Mouse (Mus musculus) heart, embryonic 15.5 days (tissue): ENCODE data around the gene Anapc15-ps. TPM values are rescaled to one million over a fixed set of nuclear protein-coding genes. Genes with fewer than 3 reads are reported as not detected.

Experiments used
- ATAC-seq: fragments of 200-750 bp; cut with Nextera tagmentation; replicated peaks from 2 replicates; pipeline ENCODE4 v1.8.0; 2017; ENCODE audit warnings: low read depth, moderate TSS enrichment; ENCODE audit not compliant: insufficient number of reproducible peaks, insufficient read depth, low FRiP score
- H3K27ac ChIP-seq: fragments of 300-500 bp; sonication (generic); 2 replicates; pipeline ENCODE4 v1.5.1; 2015; ENCODE audit warnings: mild to moderate bottlenecking, inconsistent platforms
- H3K27me3 ChIP-seq: fragments of 300-500 bp; sonication (generic); 2 replicates; pipeline ENCODE4 v1.6.1; 2015; ENCODE audit warnings: inconsistent platforms
- H3K36me3 ChIP-seq: fragments of 300-500 bp; sonication (generic); 2 replicates; pipeline ENCODE4 v1.6.1; 2015; ENCODE audit warnings: mild to moderate bottlenecking, inconsistent platforms
- H3K4me1 ChIP-seq: fragments of 300-500 bp; sonication (generic); replicated peaks from 2 replicates; pipeline ENCODE4 v1.6.1; 2015; ENCODE audit warnings: inconsistent platforms
- H3K4me2 ChIP-seq: fragments of 300-500 bp; sonication (generic); 2 replicates; pipeline ENCODE4 v1.6.1; 2015; ENCODE audit warnings: inconsistent platforms, mild to moderate bottlenecking, moderate library complexity
- H3K4me3 ChIP-seq: fragments of 300-500 bp; sonication (generic); 2 replicates; pipeline ENCODE4 v1.5.1; 2015; ENCODE audit warnings: mild to moderate bottlenecking, inconsistent platforms
- H3K9ac ChIP-seq: fragments of 300-500 bp; sonication (generic); 2 replicates; pipeline ENCODE4 v1.6.1; 2015; ENCODE audit warnings: mild to moderate bottlenecking, inconsistent platforms
- H3K9me3 ChIP-seq: fragments of 300-500 bp; sonication (generic); replicated peaks from 2 replicates; pipeline ENCODE4 v1.6.1; 2016; ENCODE audit warnings: inconsistent platforms
- WGBS: fragments of 180-500 bp; shearing (Covaris S2); methylation state at CpG from one replicate; pipeline ENCODE4 v1.1.7; 2015; ENCODE audit warnings: mixed read lengths; 5-methylcytosine and 5-hydroxymethylcytosine counted together
- polyA plus RNA-seq: library from polyadenylated mRNA; unstranded; fragments of >200 nt; fragmentation: Nextera tagmentation; extraction: Ambion mirVana; gene quantifications from 2 replicates; pipeline ENCODE4 v1.2.1, GENCODE M21; 2015

Anapc15-ps gene
- polyA plus RNA-seq, 1 experiment from 2014 or later = not detected

DNA sequence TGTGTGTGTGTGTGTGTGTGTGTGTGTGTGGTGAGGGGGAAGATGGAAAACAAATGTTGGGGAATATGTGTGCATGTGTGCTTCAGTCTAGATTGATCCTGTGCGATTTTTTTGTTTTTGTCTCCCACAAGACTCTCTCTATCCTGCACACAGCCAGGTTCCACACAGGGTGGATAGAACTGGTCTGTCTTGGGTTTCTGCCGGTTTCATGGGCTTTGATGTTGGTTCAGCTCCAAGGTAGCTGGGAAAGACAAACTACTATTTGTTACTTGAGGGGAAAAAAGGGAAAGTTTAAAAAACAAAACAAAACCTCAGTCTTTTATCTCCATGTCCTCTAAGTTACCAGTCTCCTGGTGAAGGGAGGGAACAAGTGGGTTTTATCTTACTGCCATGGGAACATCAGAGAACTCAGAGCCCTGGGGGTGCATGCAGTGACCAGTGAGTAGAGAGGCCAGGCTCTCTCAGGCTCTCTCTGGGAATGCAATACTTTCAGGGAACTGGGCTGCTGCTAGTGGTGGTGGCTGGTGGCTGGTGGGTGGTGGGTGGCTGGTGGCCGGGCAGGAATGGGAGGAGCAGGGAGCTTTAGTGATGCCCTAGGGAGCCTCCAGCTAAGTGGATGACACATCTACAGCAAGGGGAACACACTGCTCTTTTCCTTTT is 5.8 kb downstream of the Anapc15-ps start:
- H3K27me3 ChIP-seq = no peaks in the 10 kb centered on the region
- no peaks in the 10 kb centered on the region for H3K9me3 ChIP-seq
- no peak overlapping the region for H3K4me2 ChIP-seq
- no peak overlapping the region for H3K4me3 ChIP-seq
- no peak for ATAC-seq
- H3K4me1 ChIP-seq = no peaks in the 10 kb centered on the region
- H3K36me3 ChIP-seq = no peaks in the 10 kb centered on the region
- H3K9ac ChIP-seq = no peak overlapping the region
- 63% methylated on average over 3 of the region's 3 CpGs for WGBS
- no peak overlapping the region for H3K27ac ChIP-seq

- Histone ChIP-seq H3K27me3 (no peaks in the 10 kb centered on the region), H3K9me3 (no peaks in the 10 kb centered on the region), H3K27ac (no peak overlapping the region), H3K36me3 (no peaks in the 10 kb centered on the region), H3K4me3 (no peak overlapping the region), H3K9ac (no peak overlapping the region), H3K4me1 (no peaks in the 10 kb centered on the region), H3K4me2 (no peak overlapping the region)
- ATAC-seq = no peak
- WGBS = 67% methylated on average over 2 of the region's 2 CpGs
Measured at GRCm38 (mm10) chr10:95666791-95667190, 6.5 kb downstream of the Anapc15-ps start.

DNA sequence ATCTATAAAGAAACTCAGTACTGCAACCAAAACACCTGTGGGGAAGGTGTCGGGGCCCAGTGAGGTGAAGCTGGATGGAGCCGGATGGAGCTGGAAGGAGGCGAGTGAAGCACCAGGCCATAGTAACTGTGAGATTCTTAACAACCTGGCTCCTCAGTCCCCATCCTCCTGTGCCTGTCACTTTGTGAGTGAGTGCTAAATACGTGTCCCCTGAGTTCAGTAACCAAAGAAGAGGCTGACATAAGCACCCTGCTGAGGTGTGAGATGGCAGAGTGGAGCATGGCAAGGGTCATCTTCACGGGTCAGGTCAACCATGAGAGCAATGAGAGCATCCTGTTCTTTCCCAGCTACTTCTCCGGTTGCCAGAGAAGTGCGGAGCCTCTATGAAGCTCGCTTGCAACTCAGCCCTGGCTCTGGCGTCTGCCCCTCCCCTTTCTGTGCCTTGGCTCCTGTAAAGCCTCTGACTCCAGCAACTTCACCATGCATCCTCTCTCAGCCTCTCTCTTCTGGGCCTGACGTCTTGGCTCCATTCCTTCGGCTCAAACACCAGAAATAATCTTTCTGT is 7.7 kb downstream of the Anapc15-ps start:
- no peak overlapping the region for H3K4me2 ChIP-seq
- no peak for ATAC-seq
- no peaks in the 10 kb centered on the region for H3K36me3 ChIP-seq
- no peaks in the 10 kb centered on the region for H3K9me3 ChIP-seq
- H3K9ac ChIP-seq = no peak overlapping the region
- no peak overlapping the region for H3K27ac ChIP-seq
- H3K4me1 ChIP-seq = no peaks in the 10 kb centered on the region
- 40% methylated on average over 11 of the region's 11 CpGs for WGBS
- no peak overlapping the region for H3K4me3 ChIP-seq
- H3K27me3 ChIP-seq = no peaks in the 10 kb centered on the region

- Histone ChIP-seq H3K4me1 (no peaks in the 10 kb centered on the region), H3K36me3 (no peaks in the 10 kb centered on the region), H3K9me3 (no peaks in the 10 kb centered on the region), H3K27me3 (no peaks in the 10 kb centered on the region), H3K4me2 (no peak overlapping the region), H3K27ac (no peak overlapping the region), H3K9ac (no peak overlapping the region), H3K4me3 (no peak overlapping the region)
- 70% methylated on average over 3 of the region's 3 CpGs for WGBS
- ATAC-seq = no peak
Measured at GRCm38 (mm10) chr10:95664613-95665012, 8.6 kb downstream of the Anapc15-ps start.

- no peak overlapping the region for H3K27ac ChIP-seq
- WGBS = 58% methylated on average over 6 of the region's 6 CpGs
Measured at GRCm38 (mm10) chr10:95660356-95660755, 12.9 kb downstream of the Anapc15-ps start.

GRCm38 (mm10) chr10:95659471-95660150 is 13.6 kb downstream of the Anapc15-ps start:
- Histone ChIP-seq H3K36me3 (no peaks in the 10 kb centered on the region), H3K4me2 (no peak overlapping the region), H3K9me3 (no peaks in the 10 kb centered on the region), H3K27ac (peak overlapping the region; percentile 42; the same call in 1 of the 2 replicates), H3K27me3 (no peaks in the 10 kb centered on the region), H3K4me1 (no peaks in the 10 kb centered on the region), H3K4me3 (no peak overlapping the region), H3K9ac (no peak overlapping the region)
- WGBS = 68% methylated on average over 8 of the region's 8 CpGs
- ATAC-seq = no peak

More at GRCm38 (mm10) chr10:95660356-95660755, 12.9 kb downstream of the Anapc15-ps start:
- H3K9ac ChIP-seq = no peak overlapping the region
- no peaks in the 10 kb centered on the region for H3K36me3 ChIP-seq
- no peaks in the 10 kb centered on the region for H3K9me3 ChIP-seq
- no peak overlapping the region for H3K4me3 ChIP-seq
- no peak overlapping the region for H3K4me2 ChIP-seq
- H3K4me1 ChIP-seq = no peaks in the 10 kb centered on the region
- H3K27me3 ChIP-seq = no peaks in the 10 kb centered on the region
- no peak for ATAC-seq

- Histone ChIP-seq H3K4me3 (no peak overlapping the region), H3K4me2 (no peak overlapping the region), H3K9ac (no peak overlapping the region), H3K4me1 (no peaks in the 10 kb centered on the region), H3K27ac (no peak overlapping the region), H3K9me3 (no peaks in the 10 kb centered on the region), H3K27me3 (no peaks in the 10 kb centered on the region), H3K36me3 (no peaks in the 10 kb centered on the region)
- 47% methylated on average over 6 of the region's 6 CpGs for WGBS
- ATAC-seq = no peak
Measured at GRCm38 (mm10) chr10:95658836-95659343, 14.4 kb downstream of the Anapc15-ps start.

DNA sequence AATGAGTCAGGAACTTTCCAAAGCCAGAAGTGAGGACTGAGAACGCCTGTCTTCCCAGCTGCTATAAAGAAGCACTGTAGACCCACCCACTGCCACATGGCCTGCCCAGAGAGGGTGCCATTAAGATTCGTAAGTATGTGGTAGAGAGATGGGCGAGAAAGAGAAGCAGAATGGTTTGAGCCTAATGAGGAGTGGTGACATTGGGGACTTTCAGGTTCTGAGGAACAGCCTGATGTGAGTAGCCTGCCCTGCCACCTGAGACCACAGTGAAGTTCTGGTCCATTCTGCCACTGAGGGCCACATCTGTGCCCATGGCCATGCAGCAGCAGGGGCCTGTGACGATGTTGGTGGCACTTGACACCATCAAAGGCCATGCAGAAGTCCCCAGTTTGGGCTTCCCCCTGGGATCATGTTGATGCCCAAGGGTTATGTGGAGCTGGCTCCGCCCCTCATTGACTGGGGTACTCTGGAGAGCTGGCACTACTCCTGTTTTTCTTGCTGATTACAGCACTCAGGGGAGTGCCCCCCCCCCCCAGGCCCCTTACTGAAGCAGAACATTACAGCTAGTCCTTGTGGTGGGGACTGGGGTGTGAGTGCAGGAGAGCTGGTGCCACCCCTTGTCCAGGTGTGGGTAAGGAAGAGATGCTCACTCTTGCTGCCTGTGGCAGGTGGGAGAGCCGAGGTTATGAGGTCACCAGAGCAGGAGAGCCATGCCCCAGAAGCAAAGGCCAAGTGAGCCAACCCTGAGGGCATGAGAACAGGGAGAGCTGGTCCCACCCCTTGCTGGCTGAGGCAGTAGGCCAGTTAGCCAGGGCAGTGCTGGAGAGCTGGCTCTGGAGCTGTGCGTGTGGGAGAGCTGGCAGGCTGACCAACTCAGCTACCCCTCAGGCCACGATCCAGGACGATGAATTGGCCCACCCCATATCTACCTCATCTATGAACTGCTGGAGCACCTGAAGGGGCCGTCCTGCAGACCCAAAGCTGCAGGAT is 16.7 kb downstream of the Anapc15-ps start:
- 76% methylated on average over 10 of the region's 10 CpGs for WGBS
- no peak; the same call in 1 of the 2 replicates for ATAC-seq
- Histone ChIP-seq H3K4me3 (no peak overlapping the region), H3K4me2 (no peak overlapping the region), H3K9ac (no peak overlapping the region), H3K4me1 (no peaks in the 10 kb centered on the region), H3K9me3 (no peaks in the 10 kb centered on the region), H3K36me3 (no peaks in the 10 kb centered on the region), H3K27me3 (no peaks in the 10 kb centered on the region), H3K27ac (no peak overlapping the region)

- Histone ChIP-seq H3K4me3 (no peak overlapping the region), H3K9ac (no peak overlapping the region), H3K36me3 (no peaks in the 10 kb centered on the region), H3K4me2 (no peak overlapping the region), H3K27ac (no peak overlapping the region), H3K9me3 (no peaks in the 10 kb centered on the region), H3K4me1 (0 out of 2 replicates have a peak, but pooled peaks cover 1% of the 10 kb centered on the region), H3K27me3 (no peaks in the 10 kb centered on the region)
- WGBS = 83% methylated on average over 5 of the region's 5 CpGs
- ATAC-seq = no peak
Measured at GRCm38 (mm10) chr10:95652131-95652530, 21.1 kb downstream of the Anapc15-ps start.

GRCm38 (mm10) chr10:95648326-95648888 is 24.8 kb downstream of the Anapc15-ps start:
- Histone ChIP-seq H3K9me3 (no peaks in the 10 kb centered on the region), H3K4me3 (no peak overlapping the region), H3K4me1 (0 out of 2 replicates have a peak, but pooled peaks cover 5% of the 10 kb centered on the region), H3K4me2 (no peak overlapping the region), H3K9ac (no peak overlapping the region), H3K27me3 (no peaks in the 10 kb centered on the region), H3K36me3 (no peaks in the 10 kb centered on the region), H3K27ac (no peak overlapping the region)
- 93% methylated on average over 11 of the region's 11 CpGs for WGBS
- ATAC-seq = no peak
